Mouse (Mus musculus): ENCODE data around the gene Gm2004. TPM values are rescaled to one million over a fixed set of nuclear protein-coding genes. Genes with fewer than 3 reads are reported as not detected.
"Not testable (repeated sequence)": the region's sequence is repeated elsewhere in the genome, so short reads cannot be mapped to it uniquely, and the experiment has no call there.

Gene Gm2004
- polyA plus RNA-seq (2014; fragmentation: Nextera tagmentation; extraction: Ambion mirVana), result 0.67 and 0.89 TPM in 2 replicates

DNA sequence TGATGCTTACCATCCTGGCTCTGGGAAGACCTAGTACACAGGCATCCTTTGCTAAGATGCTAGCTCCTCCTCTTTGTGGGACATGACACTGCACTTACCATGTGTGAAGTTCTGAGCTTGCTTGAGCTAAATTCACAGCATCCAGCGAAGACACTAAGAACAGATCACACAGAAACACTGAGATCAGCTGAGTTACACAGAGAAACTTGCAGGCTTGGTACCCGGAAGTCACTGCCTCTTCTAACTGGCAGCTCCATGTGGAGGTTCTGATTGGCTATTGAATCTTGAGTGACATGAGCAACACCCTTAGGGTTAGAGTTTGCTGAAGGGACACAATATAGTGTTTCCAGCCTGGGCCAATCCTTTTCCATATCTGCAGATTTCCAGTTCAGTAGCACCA lies at the start of gene Gm2004:
TSS of gene Gm2004 (minus strand) at position 101 of the 400 bp plus-strand sequence.
- not testable (repeated sequence) for DNase-seq (ENCODE audit: low spot score); H3K27me3 ChIP-seq (ENCODE audit: control insufficient read depth, insufficient read depth, low read length); H3K4me2 ChIP-seq (replicated peaks); H3K4me1 ChIP-seq (replicated peaks; ENCODE audit: control insufficient read depth, insufficient read depth, low read length); H3K27ac ChIP-seq; ATAC-seq (ENCODE audit: low FRiP score); H3K4me3 ChIP-seq (replicated peaks; ENCODE audit: low read length); H3K9me3 ChIP-seq (ENCODE audit: control insufficient read depth, low read length); H3K36me3 ChIP-seq (replicated peaks; ENCODE audit: control insufficient read depth, insufficient read depth); H3K9ac ChIP-seq
- WGBS, result no CpG with 5 or more reads among the region's 2 CpGs

Other genes starting within 250 kb of the Gm2004 start
- 2.3 and 3.2 TPM in 2 replicates for gene Zfp966, start 218.7 kb downstream of the Gm2004 start, polyA plus RNA-seq (2014; fragmentation: Nextera tagmentation; extraction: Ambion mirVana)
- 26.1 and 30.0 TPM in 2 replicates for gene Gm2026, start 184.5 kb downstream of the Gm2004 start, polyA plus RNA-seq (2014; fragmentation: Nextera tagmentation; extraction: Ambion mirVana)
- 12.4 and 13.4 TPM in 2 replicates for gene 2210418O10Rik, start 76.7 kb upstream of the Gm2004 start, polyA plus RNA-seq (2014; fragmentation: Nextera tagmentation; extraction: Ambion mirVana)
- not detected in 2 replicates for gene Gm11009, start 169.7 kb upstream of the Gm2004 start, polyA plus RNA-seq (2014; fragmentation: Nextera tagmentation; extraction: Ambion mirVana)

Measured in hindbrain, embryonic 14.5 days (tissue).